Mouse (Mus musculus) cerebellum, adult 2 months (tissue): ENCODE measurements around the gene Fryl. TPM values are rescaled to one million over a fixed set of nuclear protein-coding genes. Genes with fewer than 3 reads are reported as not detected.

Experiments
- DNase-seq, 2 experiments: peaks; one replicate each; pipeline ENCODE4 v3.0.0; 2021
- H3K27ac ChIP-seq: fragments of 200-500 bp; 2 replicates; pipeline ENCODE4 v1.5.1; 2012; ENCODE audit warnings: low read length, control low read depth, inconsistent platforms; ENCODE audit not compliant: insufficient read depth
- H3K27me3 ChIP-seq: fragments of 200-500 bp; 2 replicates; pipeline ENCODE4 v1.6.1; 2012; ENCODE audit warnings: inconsistent platforms, mild to moderate bottlenecking, low read length, moderate library complexity; ENCODE audit not compliant: control insufficient read depth, insufficient read depth
- H3K4me1 ChIP-seq: fragments of 200-500 bp; 2 replicates; pipeline ENCODE4 v1.6.1; 2011; ENCODE audit warnings: low read length; ENCODE audit not compliant: control insufficient read depth, insufficient read depth
- H3K4me3 ChIP-seq: fragments of 200-500 bp; replicated peaks from 2 replicates; pipeline ENCODE3; 2011; ENCODE audit warnings: mild to moderate bottlenecking, low read depth, low read length, control low read depth; ENCODE audit not compliant: insufficient read depth
- CTCF ChIP-seq: fragments of 200-500 bp; IDR thresholded peaks from 2 replicates; pipeline ENCODE4 v1.5.1; 2011; ENCODE audit warnings: low read depth, mild to moderate bottlenecking, control low read depth, low read length, moderate library complexity, borderline replicate concordance; ENCODE audit not compliant: insufficient read depth
- POLR2A ChIP-seq: fragments of 200-500 bp; IDR thresholded peaks from 2 replicates; pipeline ENCODE4 v1.6.1; 2011; ENCODE audit warnings: low read length, control low read depth, borderline replicate concordance; ENCODE audit not compliant: insufficient read depth
- whole genome bisulfite sequencing: fragments of 180-500 bp; shearing (Covaris S2); methylation state at CpG from one replicate; pipeline ENCODE4 v1.1.7; 2018; 5-methylcytosine and 5-hydroxymethylcytosine counted together
- polyA plus RNA-seq: library from polyadenylated mRNA; depleted of rRNA; stranded (reverse); fragments of >200 nt; gene quantifications from 2 replicates; pipeline ENCODE4 v1.2.3, GENCODE M21; 2012

The Fryl gene
- polyA plus RNA-seq, 1 experiment: 60.2 TPM

- no peak for TF ChIP-seq CTCF
- no peak for TF ChIP-seq POLR2A
- DNase-seq: no peak
- Histone ChIP-seq H3K27me3 (no peaks in the 10 kb centered on the region), H3K4me1 (peaks cover 9% of the 10 kb centered on the region), H3K27ac (no peak overlapping the region), H3K4me3 (no peak overlapping the region)
- 85% methylated on average over 5 of the region's 5 CpGs for WGBS
Observed at GRCm38 (mm10) chr5:73235201-73235600, 21.2 kb downstream of the Fryl start.

GRCm38 (mm10) chr5:73233018-73233881 is 23.2 kb downstream of the Fryl start:
- WGBS: 53% methylated on average over 17 of the region's 17 CpGs

DNA sequence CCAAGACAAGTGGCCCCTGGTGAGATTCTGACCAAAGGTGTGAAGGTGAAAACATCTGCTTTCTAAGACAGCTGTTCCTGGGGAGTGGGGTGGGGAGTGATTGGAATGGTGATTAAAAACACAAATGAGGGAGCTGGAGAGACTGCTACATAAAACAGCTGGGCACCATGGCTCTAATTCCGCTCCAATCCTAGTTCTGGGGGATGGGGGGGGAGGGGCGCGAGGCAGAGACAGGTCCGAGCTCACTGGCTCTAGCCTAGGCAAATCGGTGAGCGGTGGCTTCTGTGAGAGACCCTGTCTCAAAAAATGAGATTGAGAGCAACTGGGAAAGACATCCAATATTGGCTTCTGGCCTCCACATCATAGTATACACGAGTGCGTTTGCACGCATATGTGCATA is 24.2 kb downstream of the Fryl start:
- 64% methylated on average over 9 of the region's 9 CpGs for WGBS
- Histone ChIP-seq H3K27me3 (no peaks in the 10 kb centered on the region), H3K4me1 (peaks cover 13% of the 10 kb centered on the region), H3K4me3 (no peak overlapping the region), H3K27ac (no peak overlapping the region)
- TF ChIP-seq POLR2A: no peak
- TF ChIP-seq CTCF: no peak
- no peak for DNase-seq

More at GRCm38 (mm10) chr5:73233018-73233881, 23.2 kb downstream of the Fryl start:
- Histone ChIP-seq H3K4me3 (no peak overlapping the region), H3K4me1 (peaks cover 11% of the 10 kb centered on the region), H3K27me3 (no peaks in the 10 kb centered on the region), H3K27ac (no peak overlapping the region)
- TF ChIP-seq POLR2A (no peak), CTCF (no peak)
- no peak for DNase-seq

- DNase-seq: no peak
- H3K4me3 ChIP-seq: no peak overlapping the region
- WGBS: 55% methylated on average over 6 of the region's 6 CpGs
Observed at GRCm38 (mm10) chr5:73231835-73232234, 24.6 kb downstream of the Fryl start.

GRCm38 (mm10) chr5:73230171-73230570 is 26.2 kb downstream of the Fryl start:
- Histone ChIP-seq H3K4me3 (no peak overlapping the region), H3K27me3 (no peaks in the 10 kb centered on the region), H3K27ac (no peak overlapping the region), H3K4me1 (peaks cover 11% of the 10 kb centered on the region; the same call in 1 of the 2 replicates)
- no peak for DNase-seq
- WGBS: 59% methylated on average over 4 of the region's 4 CpGs
- no peak for TF ChIP-seq POLR2A
- TF ChIP-seq CTCF: no peak

More at GRCm38 (mm10) chr5:73231835-73232234, 24.6 kb downstream of the Fryl start:
- Histone ChIP-seq H3K27me3 (no peaks in the 10 kb centered on the region), H3K27ac (no peak overlapping the region), H3K4me1 (peaks cover 12% of the 10 kb centered on the region)
- TF ChIP-seq CTCF: no peak
- TF ChIP-seq POLR2A: no peak

DNA sequence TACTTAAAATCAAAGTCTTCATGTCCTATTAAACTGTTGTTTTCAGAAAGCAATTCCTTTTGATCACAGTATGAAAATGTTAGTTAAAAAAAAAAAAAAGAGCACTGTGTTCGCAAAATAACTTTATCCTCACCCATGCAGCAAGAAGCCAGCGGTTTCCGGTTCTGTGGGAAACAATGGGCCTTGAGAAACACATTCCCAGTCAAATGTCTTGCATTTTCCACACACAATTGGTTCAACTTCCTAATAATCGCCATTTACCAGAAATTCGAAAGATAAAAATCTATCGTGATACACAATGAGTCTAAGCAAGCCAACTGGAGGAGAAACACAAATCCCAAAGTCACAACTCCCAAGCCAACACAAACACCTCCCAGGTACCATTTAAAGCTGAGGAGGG is 27.0 kb downstream of the Fryl start:
- Histone ChIP-seq H3K4me1 (peaks cover 11% of the 10 kb centered on the region; the same call in 1 of the 2 replicates), H3K4me3 (no peak overlapping the region), H3K27ac (no peak overlapping the region), H3K27me3 (no peaks in the 10 kb centered on the region)
- no peak for DNase-seq
- WGBS: 86% methylated on average over 6 of the region's 6 CpGs
- TF ChIP-seq POLR2A (no peak), CTCF (no peak)

DNA sequence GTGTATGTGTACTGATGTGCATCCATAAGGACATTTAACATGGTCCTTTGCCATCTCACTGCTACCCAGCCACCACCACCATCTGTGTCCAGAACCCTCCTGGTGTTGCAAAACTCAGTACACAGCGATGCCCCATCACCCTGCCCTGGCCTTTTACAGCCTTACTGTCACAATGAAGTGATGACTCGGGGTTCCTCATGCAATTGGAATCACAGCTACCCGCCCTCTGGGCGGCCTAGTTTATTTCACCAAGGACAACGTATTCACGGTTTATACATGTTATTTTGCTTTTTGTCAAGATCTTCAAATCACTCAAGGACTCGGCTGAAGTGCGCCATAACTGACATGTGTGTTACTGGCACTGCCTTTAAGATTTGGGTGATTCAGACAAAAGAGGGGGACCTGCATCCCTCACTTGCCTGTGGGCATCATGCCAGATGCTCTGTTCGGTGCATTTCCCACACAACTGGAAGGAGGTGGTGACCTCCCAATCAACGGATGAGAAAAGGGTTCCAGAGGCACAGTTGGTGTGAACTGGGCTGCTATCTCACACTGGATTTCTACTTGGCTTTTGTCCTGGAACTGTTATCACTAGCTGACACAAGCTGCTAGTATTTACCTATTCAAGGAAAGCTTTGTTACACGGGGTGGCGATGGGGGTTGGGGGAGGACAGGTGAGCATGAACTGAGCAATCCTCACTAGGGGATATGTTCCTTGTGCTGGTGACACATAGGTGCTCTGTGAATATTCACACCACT is 27.9 kb downstream of the Fryl start:
- Histone ChIP-seq H3K27me3 (no peaks in the 10 kb centered on the region), H3K27ac (no peak overlapping the region), H3K4me3 (no peak overlapping the region), H3K4me1 (peaks cover 11% of the 10 kb centered on the region; the same call in 1 of the 2 replicates)
- no peak for DNase-seq
- WGBS: 62% methylated on average over 12 of the region's 12 CpGs
- no peak for TF ChIP-seq POLR2A
- no peak for TF ChIP-seq CTCF
